Mouse (Mus musculus): ENCODE data around the gene Slc35e3. TPM values are rescaled to one million over a fixed set of nuclear protein-coding genes. Genes with fewer than 3 reads are reported as not detected.

Slc35e3 gene
- total RNA-seq, 2 experiments from 2014 or later: 3.5 to 5.4 TPM

GRCm38 (mm10) chr10:117777501-117778327, 31.5 kb upstream of the Slc35e3 start:
- no peak for DNase-seq
- intact Hi-C loops (cut with DNase I): no loop called here

GRCm38 (mm10) chr10:117777103-117777470, 30.9 kb upstream of the Slc35e3 start:
- intact Hi-C loops (cut with DNase I): no loop called here
- no peak for DNase-seq

- DNase-seq: no peak
- intact Hi-C loops (cut with DNase I): no loop called here
These were observed 30.3 kb upstream of the Slc35e3 start for GRCm38 (mm10) chr10:117776281-117777102.

GRCm38 (mm10) chr10:117775401-117776144, 29.4 kb upstream of the Slc35e3 start:
- intact Hi-C loops (cut with DNase I): no loop called here
- no peak for DNase-seq

GRCm38 (mm10) chr10:117774817-117775120, 28.6 kb upstream of the Slc35e3 start:
- intact Hi-C loops (cut with DNase I): no loop called here
- no peak for DNase-seq

GRCm38 (mm10) chr10:117774011-117774816, 28.0 kb upstream of the Slc35e3 start:
- intact Hi-C loops (cut with DNase I): no loop called here
- DNase-seq: no peak

GRCm38 (mm10) chr10:117773106-117773720, 27.0 kb upstream of the Slc35e3 start:
- DNase-seq: no peak
- intact Hi-C loops (cut with DNase I): no loop called here

- DNase-seq: no peak
- intact Hi-C loops (cut with DNase I): no loop called here
These were observed 26.4 kb upstream of the Slc35e3 start for GRCm38 (mm10) chr10:117772364-117773105.

- DNase-seq: no peak
- intact Hi-C loops (cut with DNase I): no loop called here
These were observed 25.0 kb upstream of the Slc35e3 start for GRCm38 (mm10) chr10:117771131-117771510.

- no peak for DNase-seq
- intact Hi-C loops (cut with DNase I): no loop called here
These were observed 24.3 kb upstream of the Slc35e3 start for GRCm38 (mm10) chr10:117770286-117771130.

- no peak for DNase-seq
- intact Hi-C loops (cut with DNase I): no loop called here
These were observed 23.5 kb upstream of the Slc35e3 start for GRCm38 (mm10) chr10:117769541-117770285.

GRCm38 (mm10) chr10:117768141-117768440, 21.9 kb upstream of the Slc35e3 start:
- no peak for DNase-seq
- intact Hi-C loops (cut with DNase I): no loop called here

GRCm38 (mm10) chr10:117767286-117768140, 21.3 kb upstream of the Slc35e3 start:
- intact Hi-C loops (cut with DNase I): no loop called here
- DNase-seq: no peak

GRCm38 (mm10) chr10:117766896-117767160, 20.7 kb upstream of the Slc35e3 start:
- intact Hi-C loops (cut with DNase I): no loop called here

GRCm38 (mm10) chr10:117766111-117766895, 20.1 kb upstream of the Slc35e3 start:
- intact Hi-C loops (cut with DNase I): no loop called here
- DNase-seq: no peak

More at GRCm38 (mm10) chr10:117766896-117767160, 20.7 kb upstream of the Slc35e3 start:
- no peak for DNase-seq

Data from gastrocnemius, postnatal 36 days (tissue).